Mouse (Mus musculus) neural tube, embryonic 10.5 days (tissue): ENCODE data around the gene Ubr1.
A peak's percentile ranks its signal among the peaks of the same experiment; 100 is the strongest.
"Not testable (repeated sequence)": the region's sequence is repeated elsewhere in the genome, so short reads cannot be mapped to it uniquely, and the experiment has no call there.

Source experiments
- DNase-seq: peaks from one replicate; pipeline ENCODE4 v3.0.0-alpha.2; 2017; ENCODE audit warnings: low spot score; ENCODE audit errors: extremely low spot score

The Ubr1 gene

GRCm38 (mm10) chr2:120970559-120971080, at the start of gene Ubr1:
TSS of gene Ubr1 (minus strand) at chr2:120970715.
- peak; percentile 88 for DNase-seq

GRCm38 (mm10) chr2:121017151-121017550, 46.6 kb upstream of the Ubr1 start:
- no peak for DNase-seq

GRCm38 (mm10) chr2:121016226-121016625, 45.7 kb upstream of the Ubr1 start:
- no peak for DNase-seq

GRCm38 (mm10) chr2:121015507-121015906, 45.0 kb upstream of the Ubr1 start:
- no peak for DNase-seq

- DNase-seq: no peak
Measured at GRCm38 (mm10) chr2:121012676-121013075, 42.2 kb upstream of the Ubr1 start.

GRCm38 (mm10) chr2:121009071-121009677, 38.7 kb upstream of the Ubr1 start:
- no peak for DNase-seq

- no peak for DNase-seq
Measured at GRCm38 (mm10) chr2:121008664-121009007, 38.1 kb upstream of the Ubr1 start.

GRCm38 (mm10) chr2:121007925-121008663, 37.6 kb upstream of the Ubr1 start, which contains the start of gene Ccndbp1:
TSS of gene Ccndbp1 (plus strand) at chr2:121008403.
- DNase-seq: peak; percentile 89

- no peak for DNase-seq
Measured at GRCm38 (mm10) chr2:121006986-121007385, 36.5 kb upstream of the Ubr1 start.

GRCm38 (mm10) chr2:121004018-121004811, 33.7 kb upstream of the Ubr1 start:
- no peak for DNase-seq

GRCm38 (mm10) chr2:121003586-121003985, 33.1 kb upstream of the Ubr1 start:
- no peak for DNase-seq

GRCm38 (mm10) chr2:120998863-120999262, 28.3 kb upstream of the Ubr1 start:
- DNase-seq: no peak

- DNase-seq: not testable (repeated sequence)
Measured at GRCm38 (mm10) chr2:120996607-120997006, 26.1 kb upstream of the Ubr1 start.

GRCm38 (mm10) chr2:120991196-120991595, 20.7 kb upstream of the Ubr1 start:
- DNase-seq: no peak

- DNase-seq: no peak
Measured at GRCm38 (mm10) chr2:120985241-120985640, 14.7 kb upstream of the Ubr1 start.

GRCm38 (mm10) chr2:120983611-120984010, 13.1 kb upstream of the Ubr1 start:
- no peak for DNase-seq

GRCm38 (mm10) chr2:120980861-120981260, 10.3 kb upstream of the Ubr1 start:
- no peak for DNase-seq

- DNase-seq: no peak
Measured at GRCm38 (mm10) chr2:120979819-120980218, 9.3 kb upstream of the Ubr1 start.

GRCm38 (mm10) chr2:120978693-120979037, 8.2 kb upstream of the Ubr1 start:
- DNase-seq: no peak

- no peak for DNase-seq
Measured at GRCm38 (mm10) chr2:120977926-120978692, 7.6 kb upstream of the Ubr1 start.
